Mouse (Mus musculus) testis, adult 2 months (tissue): ENCODE measurements around the gene Lypla2. TPM values are rescaled to one million over a fixed set of nuclear protein-coding genes. Genes with fewer than 3 reads are reported as not detected.
"Not testable (repeated sequence)": the region's sequence is repeated elsewhere in the genome, so short reads cannot be mapped to it uniquely, and the experiment has no call there.

ENCODE experiments used
- H3K27ac ChIP-seq: fragments of 200-500 bp; 2 replicates; pipeline ENCODE4 v1.5.1; 2012; ENCODE audit warnings: low read depth, low read length; ENCODE audit not compliant: control insufficient read depth, insufficient read depth
- H3K27me3 ChIP-seq: fragments of 200-500 bp; 2 replicates; pipeline ENCODE4 v1.6.1; 2012; ENCODE audit warnings: mild to moderate bottlenecking, low read length, moderate library complexity; ENCODE audit not compliant: control insufficient read depth, insufficient read depth
- H3K36me3 ChIP-seq: fragments of 200-500 bp; 2 replicates; pipeline ENCODE4 v1.6.1; 2012; ENCODE audit warnings: mild to moderate bottlenecking, low read length; ENCODE audit not compliant: control insufficient read depth, insufficient read depth
- H3K4me1 ChIP-seq: fragments of 200-500 bp; 2 replicates; pipeline ENCODE4 v1.6.1; 2012; ENCODE audit warnings: low read length; ENCODE audit not compliant: control insufficient read depth, insufficient read depth
- H3K4me3 ChIP-seq: fragments of 200-500 bp; 2 replicates; pipeline ENCODE4 v1.5.1; 2012; ENCODE audit warnings: low read depth, mild to moderate bottlenecking, low read length, moderate library complexity, mixed read lengths; ENCODE audit not compliant: control insufficient read depth
- CTCF ChIP-seq: fragments of 200-500 bp; IDR thresholded peaks from 2 replicates; pipeline ENCODE4 v1.5.1; 2012; ENCODE audit warnings: low read depth, mild to moderate bottlenecking, inconsistent platforms, low read length, moderate library complexity; ENCODE audit not compliant: control insufficient read depth, insufficient read depth, insufficient replicate concordance
- POLR2A ChIP-seq: fragments of 200-500 bp; IDR thresholded peaks from 2 replicates; pipeline ENCODE4 v1.6.1; 2012; ENCODE audit warnings: low read depth, mild to moderate bottlenecking, inconsistent platforms, low read length, moderate library complexity; ENCODE audit not compliant: control insufficient read depth
- polyA plus RNA-seq: library from polyadenylated mRNA; depleted of rRNA; stranded (reverse); fragments of >200 nt; gene quantifications from 2 replicates; pipeline ENCODE4 v1.2.3, GENCODE M21; 2012

The Lypla2 gene
- polyA plus RNA-seq, 1 experiment: 24.6 TPM

DNA sequence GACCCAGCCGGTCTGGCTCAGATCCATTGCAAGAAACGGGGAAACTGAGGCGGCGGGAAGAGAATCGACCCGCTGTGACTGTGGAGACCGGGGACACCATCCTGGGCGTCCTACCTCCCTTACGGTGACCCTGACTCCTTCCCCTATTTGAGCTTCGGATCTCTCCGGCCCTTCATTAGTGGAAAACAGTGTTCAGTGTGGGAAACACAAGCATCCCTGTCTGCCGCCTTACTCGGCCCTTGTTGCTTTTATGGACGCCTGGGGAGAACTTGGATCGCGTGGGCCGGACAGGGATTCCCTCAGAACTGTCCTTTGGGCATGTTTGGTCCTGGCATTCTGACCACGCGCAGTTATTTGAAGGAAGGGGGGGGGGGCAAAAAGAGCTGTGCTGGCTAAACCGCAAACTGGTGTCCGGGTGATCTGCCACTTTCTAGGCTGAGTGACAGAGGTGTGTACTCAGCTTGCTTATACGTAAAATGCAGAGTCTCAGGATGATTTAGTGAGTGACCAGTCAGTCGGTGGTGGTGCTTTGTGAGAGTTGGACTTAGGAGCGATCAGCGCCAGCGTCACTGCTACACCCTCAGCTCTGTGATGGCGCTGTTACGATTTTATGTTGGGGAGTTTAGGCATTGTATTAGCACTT is 25.6 kb downstream of the Lypla2 start:
- H3K4me1 ChIP-seq: peaks cover 10% of the 10 kb centered on the region
- TF ChIP-seq POLR2A (no peak), CTCF (no peak)
- no peaks in the 10 kb centered on the region for H3K36me3 ChIP-seq
- no peaks in the 10 kb centered on the region for H3K27me3 ChIP-seq
- H3K4me3 ChIP-seq: peak overlapping the region; percentile 84
- peak overlapping the region; percentile 59 for H3K27ac ChIP-seq

- peak within 1 kb of the TSS; percentile 59 for H3K27ac ChIP-seq
- H3K4me1 ChIP-seq: peaks cover 10% of the 10 kb centered on the region
- no peaks in the 10 kb centered on the region for H3K27me3 ChIP-seq
- peak within 1 kb of the TSS; percentile 84 for H3K4me3 ChIP-seq
- TF ChIP-seq CTCF (no peak), POLR2A (peak; percentile 77)
- H3K36me3 ChIP-seq: no peaks in the 10 kb centered on the region
Measured at GRCm38 (mm10) chr4:135946278-135946658, 26.2 kb downstream of the Lypla2 start, which contains the start of gene Hmgcl. TSS of gene Hmgcl (plus strand) at chr4:135946448.

GRCm38 (mm10) chr4:135945706-135946105 is 26.7 kb downstream of the Lypla2 start:
- peak overlapping the region; percentile 47; the same call in 1 of the 2 replicates for H3K27ac ChIP-seq
- H3K4me3 ChIP-seq: peak overlapping the region; percentile 84
- H3K27me3 ChIP-seq: no peaks in the 10 kb centered on the region
- peaks cover 10% of the 10 kb centered on the region for H3K4me1 ChIP-seq
- no peaks in the 10 kb centered on the region for H3K36me3 ChIP-seq
- no peak for TF ChIP-seq CTCF
- no peak for TF ChIP-seq POLR2A

DNA sequence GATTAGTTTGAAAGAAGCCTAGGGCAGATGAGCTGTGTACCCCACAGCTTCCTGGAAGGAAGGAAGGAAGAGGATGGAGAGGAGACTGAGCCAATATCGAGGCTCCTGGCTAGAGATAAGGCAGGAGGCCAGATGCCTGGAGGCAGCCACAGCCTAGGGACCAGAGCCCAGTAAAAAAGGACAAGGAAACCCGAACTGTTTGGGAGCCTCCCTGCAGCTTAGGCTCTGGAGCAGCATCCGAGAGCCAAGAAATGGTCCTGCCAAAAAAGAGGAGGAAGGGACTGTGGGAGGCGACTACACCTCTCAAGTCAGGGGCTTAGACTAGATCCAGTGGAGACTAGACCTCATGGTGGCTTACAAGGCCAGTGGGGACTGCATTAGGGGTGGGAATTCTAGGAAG is 29.0 kb downstream of the Lypla2 start:
- peaks cover 10% of the 10 kb centered on the region for H3K4me1 ChIP-seq
- H3K36me3 ChIP-seq: no peaks in the 10 kb centered on the region
- no peaks in the 10 kb centered on the region for H3K27me3 ChIP-seq
- H3K4me3 ChIP-seq: no peak overlapping the region
- TF ChIP-seq CTCF (no peak), POLR2A (no peak)
- H3K27ac ChIP-seq: no peak overlapping the region

- Histone ChIP-seq H3K27me3 (no peaks in the 10 kb centered on the region), H3K4me3 (no peak overlapping the region), H3K36me3 (no peaks in the 10 kb centered on the region), H3K4me1 (peaks cover 10% of the 10 kb centered on the region), H3K27ac (no peak overlapping the region)
- TF ChIP-seq POLR2A (no peak), CTCF (no peak)
Measured at GRCm38 (mm10) chr4:135942193-135942592, 30.2 kb downstream of the Lypla2 start.

DNA sequence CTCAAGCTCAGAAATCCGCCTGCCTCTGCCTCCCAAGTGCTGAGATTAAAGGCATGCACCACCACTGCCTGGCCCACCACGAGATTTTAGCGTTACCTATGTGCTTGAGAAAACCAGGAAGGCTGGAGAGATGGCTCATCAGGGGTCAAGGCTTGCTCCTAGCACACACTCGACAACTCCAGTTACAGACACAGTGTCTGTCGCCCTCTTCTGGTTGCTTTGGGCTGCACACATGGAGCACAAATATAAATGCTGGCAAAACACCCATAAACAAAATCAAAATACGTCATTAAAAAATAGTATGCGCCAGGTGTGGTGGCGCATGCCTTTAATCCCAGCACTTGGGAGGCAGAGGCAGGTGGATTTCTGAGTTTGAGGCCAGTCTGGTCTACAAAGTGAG is 31.4 kb downstream of the Lypla2 start:
- TF ChIP-seq CTCF: peak; percentile 35; the same call in 1 of the 2 replicates
- not testable (repeated sequence) for H3K36me3 ChIP-seq, H3K27ac ChIP-seq, H3K4me1 ChIP-seq, H3K27me3 ChIP-seq, H3K4me3 ChIP-seq

DNA sequence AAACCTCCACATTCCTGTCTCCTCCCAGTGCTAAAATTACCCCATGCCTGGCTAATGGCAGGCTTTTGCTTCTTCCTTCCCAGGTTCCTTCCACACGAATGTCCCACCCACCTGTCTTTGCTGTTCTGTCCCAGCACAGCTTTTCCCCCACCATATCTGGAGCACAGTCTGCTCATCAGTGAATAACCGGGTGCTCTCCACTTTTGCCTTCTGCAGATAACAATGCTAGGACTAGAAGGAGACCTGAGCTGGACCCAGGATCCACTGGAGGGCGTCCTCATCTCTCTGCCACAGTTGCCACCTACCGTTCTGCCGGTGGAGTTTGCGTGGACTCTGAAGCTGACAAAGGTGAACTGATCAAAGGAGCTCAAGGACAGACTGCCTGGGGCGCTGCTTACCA is 33.6 kb downstream of the Lypla2 start:
- Histone ChIP-seq H3K4me3 (no peak overlapping the region), H3K27ac (no peak overlapping the region), H3K27me3 (no peaks in the 10 kb centered on the region), H3K4me1 (no peaks in the 10 kb centered on the region; the same call in 1 of the 2 replicates), H3K36me3 (no peaks in the 10 kb centered on the region)
- TF ChIP-seq POLR2A: no peak
- no peak for TF ChIP-seq CTCF

DNA sequence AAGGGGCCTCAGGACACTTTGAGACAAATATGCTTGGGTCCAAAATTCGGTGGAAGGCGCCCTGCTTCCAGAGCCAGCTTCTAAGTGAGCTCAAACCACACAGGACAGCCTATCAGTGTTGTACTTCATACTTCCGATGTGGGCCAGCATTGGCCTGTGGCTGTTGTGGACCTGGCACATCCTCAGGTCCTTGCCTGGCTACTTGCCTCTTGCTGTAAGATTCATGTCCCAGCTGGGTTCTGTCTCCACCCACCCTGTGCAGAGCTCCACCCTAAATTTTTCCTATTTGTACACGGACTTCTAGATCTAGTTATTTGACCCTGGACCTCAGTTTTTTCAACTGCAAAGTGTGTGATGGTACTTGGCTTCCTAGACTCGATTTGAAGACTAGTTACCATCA is 36.9 kb downstream of the Lypla2 start:
- TF ChIP-seq POLR2A: no peak
- no peak for TF ChIP-seq CTCF
- no peak overlapping the region for H3K4me3 ChIP-seq
- no peaks in the 10 kb centered on the region; the same call in 1 of the 2 replicates for H3K4me1 ChIP-seq
- H3K27ac ChIP-seq: peak overlapping the region; percentile 44
- no peaks in the 10 kb centered on the region for H3K36me3 ChIP-seq
- H3K27me3 ChIP-seq: no peaks in the 10 kb centered on the region
